Mouse (Mus musculus) cerebellum, adult 18-20 months (tissue): Measurements from ENCODE around the gene Gm5458.
A peak's percentile ranks its signal among the peaks of the same experiment; 100 is the strongest.
"Not testable (repeated sequence)": the region's sequence is repeated elsewhere in the genome, so short reads cannot be mapped to it uniquely, and the experiment has no call there.

Experiments used
- DNase-seq, 2 experiments: peaks; one replicate each; pipeline ENCODE4 v3.0.0; 2021

Gene Gm5458

DNA sequence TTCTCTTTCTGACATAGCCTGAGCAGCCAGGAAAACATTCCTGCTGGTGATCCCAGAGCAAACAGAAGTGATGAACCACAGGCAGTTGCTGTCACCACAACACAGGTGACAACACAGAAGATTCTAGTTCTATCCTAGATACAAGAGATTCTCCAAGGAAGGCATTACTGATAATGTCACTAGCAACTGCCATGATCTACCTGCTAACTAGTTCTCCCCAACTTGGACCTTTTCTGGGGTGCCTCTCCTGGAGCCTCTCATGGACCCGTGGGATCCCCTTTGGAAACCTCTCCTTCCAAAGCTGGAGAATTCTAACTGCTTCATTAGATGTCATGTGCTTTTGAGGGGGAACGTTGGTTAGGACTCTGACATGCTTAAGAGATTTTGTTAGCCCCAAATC is at the start of gene Gm5458:
Gene Gm5458, minus strand, starts transcription at position 101 of the 400 bp plus-strand sequence.
- DNase-seq = not testable (repeated sequence)

DNA sequence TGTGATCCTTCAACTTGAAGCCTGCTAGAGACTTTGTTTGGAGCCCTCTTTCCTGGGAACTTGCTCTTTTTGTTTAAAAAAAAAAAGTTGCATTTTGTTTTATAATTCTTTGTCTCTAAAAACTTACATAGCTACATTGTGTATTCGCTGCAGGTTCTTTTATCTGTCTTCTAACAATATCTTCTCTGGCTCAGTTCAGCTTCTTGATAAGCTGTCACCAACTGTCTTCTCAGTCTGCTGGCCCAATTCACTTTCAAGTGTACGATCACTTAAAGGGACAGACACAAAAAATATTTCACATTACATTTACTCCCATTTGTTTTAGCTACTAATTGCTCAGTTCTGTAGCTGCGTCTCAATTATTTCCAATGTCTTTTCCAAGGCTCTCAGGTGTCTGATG is 43.9 kb upstream of the Gm5458 start:
- DNase-seq = no peak

DNA sequence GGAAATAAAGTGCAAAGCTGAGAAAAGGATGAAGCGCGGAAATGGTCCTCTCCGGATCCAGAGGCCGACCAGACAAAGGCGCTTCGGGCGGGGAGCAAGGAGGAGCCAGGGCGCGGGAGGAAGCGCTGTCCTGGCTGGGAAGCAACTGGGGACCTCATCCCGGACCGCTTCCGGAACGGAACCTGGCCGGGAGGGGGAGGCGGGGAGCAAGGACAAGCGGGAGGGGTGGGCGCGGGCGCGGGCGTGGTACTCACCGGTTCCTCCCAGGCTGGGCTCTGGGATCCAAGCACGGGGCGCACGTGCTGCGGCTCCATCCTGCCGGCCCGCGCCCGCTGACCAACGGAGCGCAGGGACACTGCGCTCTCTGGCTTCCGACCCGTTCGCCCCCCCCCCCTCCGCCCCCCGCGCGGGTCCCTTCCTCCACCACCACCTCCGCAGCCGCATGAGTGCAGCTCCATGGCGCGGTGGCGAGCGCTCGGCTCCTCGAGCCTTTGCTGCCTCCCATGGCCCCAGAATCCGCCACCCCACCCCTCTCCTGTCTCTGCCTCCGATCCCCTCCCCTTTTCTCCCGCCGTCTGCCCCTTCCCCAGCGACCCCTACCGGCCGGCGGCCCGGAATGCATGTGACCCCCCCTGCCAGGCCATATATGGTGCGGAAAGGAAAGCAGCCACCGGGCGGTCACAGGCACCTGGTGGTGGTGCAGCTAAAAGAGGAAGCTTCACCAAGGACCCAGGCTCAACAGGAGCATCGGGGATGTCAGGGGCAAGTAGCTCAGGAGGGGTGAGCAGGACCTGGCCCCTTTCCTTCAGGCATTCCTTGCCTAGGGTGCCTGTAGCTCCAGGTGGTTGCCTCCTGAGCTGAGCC is 17.3 kb downstream of the Gm5458 start, which contains the start of gene Gm2237:
Gene Gm2237, minus strand, starts transcription at position 332 of the 864 bp plus-strand sequence.
- peak in 1 of 2 experiments; percentile 6 for DNase-seq

DNA sequence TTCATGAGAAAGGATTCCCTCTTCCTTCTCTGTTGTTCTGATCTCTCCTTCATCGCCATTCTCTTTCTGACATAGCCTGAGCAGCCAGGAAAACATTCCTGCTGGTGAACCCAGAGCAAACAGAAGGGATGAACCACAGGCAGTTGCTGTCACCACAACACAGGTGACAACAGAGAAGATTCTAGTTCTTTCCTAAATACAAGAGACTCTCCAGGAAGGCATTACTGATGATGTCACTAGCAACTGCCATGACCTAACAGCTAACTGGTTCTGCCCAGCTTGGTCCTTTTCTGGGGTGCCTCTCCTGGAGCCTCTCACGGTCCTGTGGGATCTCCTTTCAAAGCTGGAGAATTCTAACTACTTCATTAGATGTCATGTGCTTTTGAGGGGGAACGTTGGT is 52.5 kb downstream of the Gm5458 start, which contains the start of gene Gm2244:
Gene Gm2244, minus strand, starts transcription at position 101 of the 400 bp plus-strand sequence.
- DNase-seq = not testable (repeated sequence)
